Mouse (Mus musculus) limb, embryonic 11.5 days (tissue): ENCODE data around the gene Slc29a3. TPM values are rescaled to one million over a fixed set of nuclear protein-coding genes. Genes with fewer than 3 reads are reported as not detected.
A peak's percentile ranks its signal among the peaks of the same experiment; 100 is the strongest.

ENCODE experiments used
- ATAC-seq: fragments of 200-750 bp; cut with Nextera tagmentation; 2 replicates; pipeline ENCODE4 v1.8.0; 2017; ENCODE audit warnings: low read depth; ENCODE audit not compliant: insufficient number of reproducible peaks, low FRiP score, low TSS enrichment
- DNase-seq: peaks from one replicate; pipeline ENCODE4 v3.0.0-alpha.2; 2015; ENCODE audit warnings: low spot score
- H3K27ac ChIP-seq: fragments of 300-500 bp; sonication (generic); replicated peaks from 2 replicates; pipeline ENCODE4 v1.5.1; 2014; ENCODE audit warnings: low read depth, mild to moderate bottlenecking, low read length
- H3K27me3 ChIP-seq: fragments of 300-500 bp; sonication (generic); 2 replicates; pipeline ENCODE4 v1.6.1; 2014; ENCODE audit warnings: mild to moderate bottlenecking, low read length, mixed read lengths; ENCODE audit not compliant: control insufficient read depth, insufficient read depth
- H3K36me3 ChIP-seq: fragments of 300-500 bp; sonication (generic); 2 replicates; pipeline ENCODE4 v1.6.1; 2014; ENCODE audit warnings: mild to moderate bottlenecking, low read length, moderate library complexity, mixed read lengths; ENCODE audit not compliant: control insufficient read depth, insufficient read depth
- H3K4me1 ChIP-seq: fragments of 300-500 bp; sonication (generic); 2 replicates; pipeline ENCODE4 v1.6.1; 2014; ENCODE audit warnings: low read length, mixed read lengths; ENCODE audit not compliant: control insufficient read depth, insufficient read depth
- H3K4me2 ChIP-seq: fragments of 300-500 bp; sonication (generic); 2 replicates; pipeline ENCODE4 v1.6.1; 2014; ENCODE audit warnings: low read depth, mild to moderate bottlenecking, moderate library complexity; ENCODE audit not compliant: severe bottlenecking
- H3K4me3 ChIP-seq: fragments of 300-500 bp; sonication (generic); 2 replicates; pipeline ENCODE4 v1.5.1; 2014; ENCODE audit warnings: low read depth, low read length
- H3K9ac ChIP-seq: fragments of 300-500 bp; sonication (generic); 2 replicates; pipeline ENCODE4 v1.6.1; 2014; ENCODE audit warnings: mild to moderate bottlenecking, low read length
- H3K9me3 ChIP-seq: fragments of 300-500 bp; sonication (generic); 2 replicates; pipeline ENCODE4 v1.6.1; 2016; ENCODE audit warnings: low read length; ENCODE audit not compliant: control insufficient read depth
- whole genome bisulfite sequencing: fragments of 180-500 bp; shearing (Covaris S2); extraction: QIAGEN DNeasy Blood & Tissue Kit; methylation state at CpG from one replicate; pipeline ENCODE4 v1.1.7; 2014; 5-methylcytosine and 5-hydroxymethylcytosine counted together
- polyA plus RNA-seq: library from polyadenylated mRNA; unstranded; fragments of >200 nt; fragmentation: Nextera tagmentation; extraction: Ambion mirVana; gene quantifications from 2 replicates; pipeline ENCODE4 v1.2.1, GENCODE M21; 2014

Gene Slc29a3
- polyA plus RNA-seq, 1 experiment from 2014 or later, result 6.4 TPM

DNA sequence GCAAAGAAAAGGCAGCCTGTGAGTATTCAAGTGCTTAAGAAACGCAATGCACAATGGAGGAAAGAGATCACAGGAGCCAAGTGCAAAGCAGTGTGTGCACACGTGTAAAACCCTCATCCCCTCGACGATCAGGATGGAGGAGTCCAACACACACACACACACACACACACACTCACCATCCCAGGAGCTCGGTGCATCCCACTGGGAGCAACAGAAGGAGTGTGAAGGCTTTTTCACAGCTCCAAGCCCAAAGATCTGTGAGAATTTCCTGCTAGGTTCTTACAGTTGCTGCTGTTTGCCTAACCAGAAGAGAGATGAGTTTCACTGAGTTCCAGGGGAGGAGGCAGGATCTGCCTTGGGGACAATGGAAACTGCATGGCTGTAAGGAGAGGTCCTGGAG, 20.9 kb downstream of the Slc29a3 start:
- Histone ChIP-seq H3K4me2 (no peak overlapping the region), H3K4me1 (0 out of 2 replicates have a peak, but pooled peaks cover 2% of the 10 kb centered on the region), H3K27me3 (no peaks in the 10 kb centered on the region), H3K4me3 (no peak overlapping the region), H3K36me3 (no peaks in the 10 kb centered on the region; the same call in 1 of the 2 replicates), H3K9me3 (no peaks in the 10 kb centered on the region), H3K9ac (no peak overlapping the region), H3K27ac (no peak overlapping the region)
- ATAC-seq, result no peak
- WGBS, result 40% methylated on average over 5 of the region's 5 CpGs
- no peak for DNase-seq

DNA sequence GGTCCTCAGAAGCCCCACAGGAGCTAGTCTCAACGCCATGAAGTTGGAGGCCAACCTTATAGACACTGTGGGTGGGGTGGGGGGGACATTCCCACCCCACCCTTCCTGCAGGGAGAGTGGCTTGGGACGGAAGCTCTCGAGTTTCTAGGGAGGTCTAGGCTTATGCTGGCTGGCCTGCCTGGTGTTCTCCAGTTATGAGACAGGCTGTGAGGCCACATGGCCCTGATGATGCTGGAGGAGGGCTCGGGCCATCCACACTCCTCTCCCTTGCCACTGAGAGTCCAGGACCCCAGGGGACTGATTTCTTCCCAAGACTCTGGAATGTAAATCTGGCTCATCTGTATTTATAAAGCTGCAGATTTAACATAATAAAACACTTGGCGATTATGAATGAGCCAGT, 25.3 kb downstream of the Slc29a3 start:
- H3K9ac ChIP-seq, result no peak overlapping the region
- no peaks in the 10 kb centered on the region for H3K36me3 ChIP-seq
- WGBS, result 36% methylated on average over 5 of the region's 5 CpGs
- no peak for DNase-seq
- H3K9me3 ChIP-seq, result no peaks in the 10 kb centered on the region
- no peak overlapping the region for H3K4me2 ChIP-seq
- H3K27ac ChIP-seq, result no peak overlapping the region
- H3K4me1 ChIP-seq, result 0 out of 2 replicates have a peak, but pooled peaks cover 2% of the 10 kb centered on the region
- ATAC-seq, result no peak
- no peak overlapping the region for H3K4me3 ChIP-seq
- H3K27me3 ChIP-seq, result no peaks in the 10 kb centered on the region

DNA sequence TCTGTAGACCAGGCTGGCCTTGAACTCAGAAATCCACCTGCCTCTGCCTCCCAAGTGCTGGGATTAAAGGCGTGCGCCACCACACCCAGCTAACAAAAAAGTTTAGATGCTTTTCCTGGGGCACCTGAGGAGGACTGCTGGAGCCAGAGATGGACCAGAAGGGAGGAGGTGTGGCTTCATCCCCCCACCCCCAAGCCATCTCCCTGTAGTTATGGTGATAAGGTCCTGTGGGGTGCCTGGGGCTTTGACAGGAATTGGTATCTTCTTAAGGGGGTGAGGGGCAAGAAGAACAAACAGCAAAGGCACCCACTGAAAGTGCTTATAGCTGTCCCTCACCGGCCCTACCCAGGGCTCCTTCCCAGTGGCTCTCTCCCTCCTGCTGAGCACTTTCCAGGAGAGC, 25.7 kb downstream of the Slc29a3 start:
- 0 out of 2 replicates have a peak, but pooled peaks cover 2% of the 10 kb centered on the region for H3K4me1 ChIP-seq
- no peaks in the 10 kb centered on the region for H3K9me3 ChIP-seq
- 72% methylated on average over 3 of the region's 3 CpGs for WGBS
- H3K27ac ChIP-seq, result no peak overlapping the region
- no peak overlapping the region for H3K9ac ChIP-seq
- no peak overlapping the region for H3K4me2 ChIP-seq
- H3K27me3 ChIP-seq, result no peaks in the 10 kb centered on the region
- no peaks in the 10 kb centered on the region for H3K36me3 ChIP-seq
- no peak for DNase-seq
- no peak for ATAC-seq
- no peak overlapping the region for H3K4me3 ChIP-seq

DNA sequence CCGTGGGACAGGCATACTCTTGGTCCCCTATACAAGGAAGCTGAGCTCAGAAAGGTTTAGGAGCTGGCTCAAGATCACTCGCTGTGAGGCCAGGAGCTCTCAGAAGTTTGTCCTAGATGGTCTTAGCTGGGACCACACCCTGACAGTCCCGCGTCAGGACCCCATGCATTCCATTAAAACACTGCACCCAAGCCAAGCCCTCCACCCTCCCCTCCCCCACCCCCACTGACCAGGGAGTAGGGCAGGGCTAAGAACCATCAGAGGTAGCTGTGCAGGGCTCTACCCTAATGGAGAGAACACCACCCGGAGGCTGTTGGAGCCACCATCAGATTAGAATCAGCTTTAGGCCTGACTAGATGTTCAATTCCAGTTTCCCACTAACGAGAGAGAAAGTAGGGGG, 28.1 kb downstream of the Slc29a3 start:
- no peaks in the 10 kb centered on the region for H3K9me3 ChIP-seq
- 58% methylated on average over 6 of the region's 6 CpGs for WGBS
- no peak overlapping the region for H3K4me3 ChIP-seq
- H3K4me2 ChIP-seq, result no peak overlapping the region
- DNase-seq, result no peak
- no peaks in the 10 kb centered on the region for H3K27me3 ChIP-seq
- no peak for ATAC-seq
- no peak overlapping the region for H3K27ac ChIP-seq
- no peaks in the 10 kb centered on the region for H3K36me3 ChIP-seq
- no peak overlapping the region for H3K9ac ChIP-seq
- H3K4me1 ChIP-seq, result 0 out of 2 replicates have a peak, but pooled peaks cover 2% of the 10 kb centered on the region

DNA sequence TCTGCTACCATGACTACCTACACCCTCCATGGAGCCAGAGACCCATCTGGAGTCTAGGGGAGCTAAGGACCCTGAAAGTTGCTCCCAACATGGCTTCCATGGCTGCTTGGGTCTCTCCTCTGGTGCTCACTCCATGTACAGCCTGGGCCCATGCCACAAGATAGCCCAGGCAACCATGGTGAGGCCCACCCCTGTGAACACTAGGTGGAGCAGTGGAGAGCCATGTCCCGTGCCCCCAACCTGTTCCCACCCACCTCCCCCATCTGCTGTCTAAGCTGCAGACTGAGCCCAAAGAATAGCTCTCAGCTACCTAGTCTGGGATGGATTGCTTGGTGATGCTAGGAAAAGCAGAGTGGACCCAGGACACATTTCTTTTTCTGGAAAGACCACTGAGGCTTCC, 29.2 kb downstream of the Slc29a3 start:
- whole genome bisulfite sequencing, result 55% methylated on average over 1 of the region's 1 CpGs
- Histone ChIP-seq H3K27ac (no peak overlapping the region), H3K4me3 (no peak overlapping the region), H3K4me2 (no peak overlapping the region), H3K4me1 (0 out of 2 replicates have a peak, but pooled peaks cover 2% of the 10 kb centered on the region), H3K36me3 (no peaks in the 10 kb centered on the region; the same call in 1 of the 2 replicates), H3K9ac (no peak overlapping the region), H3K9me3 (no peaks in the 10 kb centered on the region), H3K27me3 (no peaks in the 10 kb centered on the region)
- ATAC-seq, result no peak
- DNase-seq, result no peak

DNA sequence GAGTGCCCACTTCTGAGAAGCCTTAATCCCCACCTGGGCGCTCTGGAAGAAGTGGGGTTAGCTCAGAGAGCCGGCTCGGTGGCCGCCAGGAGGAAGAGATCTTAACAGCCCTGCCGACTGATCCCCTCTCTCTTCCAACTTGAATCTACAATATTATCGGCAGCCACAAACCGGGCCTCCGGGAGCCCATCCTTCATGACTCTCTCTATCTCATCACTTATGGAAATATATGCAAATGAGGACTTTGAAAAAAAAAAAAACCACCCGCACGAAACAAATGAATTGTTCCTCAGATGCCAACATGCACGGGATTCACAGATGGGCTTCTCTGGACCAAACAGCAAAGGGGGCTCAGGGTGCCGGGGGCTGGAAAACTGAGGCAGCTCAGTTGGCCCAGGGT, 31.0 kb downstream of the Slc29a3 start:
- H3K36me3 ChIP-seq, result no peaks in the 10 kb centered on the region; the same call in 1 of the 2 replicates
- no peak for DNase-seq
- 58% methylated on average over 12 of the region's 12 CpGs for WGBS
- H3K9ac ChIP-seq, result no peak overlapping the region
- ATAC-seq, result no peak
- H3K27me3 ChIP-seq, result no peaks in the 10 kb centered on the region
- H3K27ac ChIP-seq, result no peak overlapping the region
- H3K9me3 ChIP-seq, result no peaks in the 10 kb centered on the region
- no peaks in the 10 kb centered on the region for H3K4me1 ChIP-seq
- no peak overlapping the region for H3K4me3 ChIP-seq
- H3K4me2 ChIP-seq, result no peak overlapping the region

DNA sequence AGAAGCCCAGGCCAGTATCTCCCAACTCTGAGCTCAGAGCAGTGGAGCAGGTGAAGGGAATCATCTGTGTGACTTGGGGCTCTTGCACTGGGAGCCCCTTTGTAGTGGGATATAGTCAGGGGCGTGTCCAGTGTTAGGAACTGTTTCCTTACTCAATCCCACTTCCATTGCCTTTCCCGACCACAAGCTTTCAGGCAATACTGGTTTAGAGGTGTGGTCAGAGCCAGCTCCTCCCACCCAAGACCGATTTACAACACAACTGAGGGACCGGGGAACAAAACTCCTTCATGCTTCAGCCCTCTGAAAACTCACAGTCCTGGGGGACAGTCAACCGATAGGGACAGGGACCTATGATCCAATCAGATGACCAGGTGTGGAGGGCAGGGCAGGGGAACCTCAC, 32.1 kb downstream of the Slc29a3 start:
- no peaks in the 10 kb centered on the region; the same call in 1 of the 2 replicates for H3K36me3 ChIP-seq
- 74% methylated on average over 5 of the region's 5 CpGs for WGBS
- no peaks in the 10 kb centered on the region for H3K4me1 ChIP-seq
- no peak overlapping the region for H3K4me3 ChIP-seq
- H3K9me3 ChIP-seq, result no peaks in the 10 kb centered on the region
- H3K27me3 ChIP-seq, result no peaks in the 10 kb centered on the region
- H3K27ac ChIP-seq, result no peak overlapping the region
- DNase-seq (no peak), ATAC-seq (peak; percentile 57; the same call in 1 of the 2 replicates)
- no peak overlapping the region for H3K9ac ChIP-seq
- H3K4me2 ChIP-seq, result no peak overlapping the region

DNA sequence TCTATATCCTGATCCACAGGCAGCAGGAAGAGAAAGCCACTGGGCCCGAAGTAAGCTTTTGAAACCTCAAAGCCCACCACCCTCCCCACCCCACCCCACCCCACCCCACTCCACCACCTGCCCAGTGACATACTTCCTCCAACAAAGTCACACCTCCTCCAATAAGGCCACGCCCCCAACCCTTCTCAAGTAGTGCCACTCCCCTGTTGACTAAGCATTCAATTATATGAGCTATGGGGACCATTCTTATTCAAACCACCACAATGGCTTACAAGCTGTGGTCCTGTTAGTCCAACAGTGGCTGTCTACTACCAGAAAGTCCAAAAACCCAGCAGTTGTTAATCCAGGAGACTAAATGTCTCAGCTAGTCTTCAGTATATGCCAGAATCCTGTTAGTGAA, 34.1 kb downstream of the Slc29a3 start:
- 91% methylated on average over 2 of the region's 2 CpGs for WGBS
- Histone ChIP-seq H3K36me3 (peaks cover 5% of the 10 kb centered on the region; the same call in 1 of the 2 replicates), H3K27ac (no peak overlapping the region), H3K27me3 (no peaks in the 10 kb centered on the region), H3K4me3 (no peak overlapping the region), H3K9ac (no peak overlapping the region), H3K4me2 (no peak overlapping the region), H3K9me3 (peaks cover 3% of the 10 kb centered on the region; the same call in 1 of the 2 replicates), H3K4me1 (no peaks in the 10 kb centered on the region)
- DNase-seq (no peak), ATAC-seq (no peak)

DNA sequence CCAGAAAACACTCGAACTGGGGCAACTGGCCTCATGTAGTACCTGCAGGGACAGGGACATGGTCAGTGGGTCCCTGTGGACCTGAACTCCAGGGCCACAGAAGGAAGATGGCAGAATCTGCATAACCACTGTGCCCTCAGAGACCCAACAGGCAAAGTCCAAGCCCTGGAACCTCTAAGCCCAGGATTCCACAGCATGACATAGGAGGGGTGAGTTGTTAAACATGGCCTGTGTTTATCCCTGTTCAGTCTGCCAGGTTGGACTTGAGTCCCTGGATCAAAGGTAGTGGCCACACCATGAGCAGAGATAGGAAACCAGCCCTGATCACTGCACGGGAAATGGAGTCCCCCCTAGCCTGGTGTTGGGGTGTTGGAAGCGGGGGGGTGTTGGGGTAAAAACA, 36.1 kb downstream of the Slc29a3 start:
- Histone ChIP-seq H3K27me3 (no peaks in the 10 kb centered on the region), H3K36me3 (peaks cover 5% of the 10 kb centered on the region; the same call in 1 of the 2 replicates), H3K27ac (no peak overlapping the region), H3K9ac (no peak overlapping the region), H3K4me2 (no peak overlapping the region), H3K4me1 (no peaks in the 10 kb centered on the region), H3K9me3 (peaks cover 3% of the 10 kb centered on the region; the same call in 1 of the 2 replicates), H3K4me3 (no peak overlapping the region)
- DNase-seq (no peak), ATAC-seq (no peak)
- 78% methylated on average over 3 of the region's 3 CpGs for WGBS
